Mouse (Mus musculus) stomach, postnatal 0 days (tissue): ENCODE results near the gene Rfx3. TPM values are rescaled to one million over a fixed set of nuclear protein-coding genes. Genes with fewer than 3 reads are reported as not detected.

Experiments used
- ATAC-seq: fragments of 200-750 bp; cut with Nextera tagmentation; 2 replicates; pipeline ENCODE4 v1.8.0; 2017; ENCODE audit not compliant: low FRiP score, low TSS enrichment
- DNase-seq: peaks from one replicate; pipeline ENCODE4 v3.0.0-alpha.2; 2016; ENCODE audit warnings: low spot score
- H3K27ac ChIP-seq: fragments of 300-500 bp; sonication (generic); replicated peaks from 2 replicates; pipeline ENCODE4 v1.5.1; 2014; ENCODE audit warnings: mild to moderate bottlenecking, control low read depth
- H3K27me3 ChIP-seq: fragments of 300-500 bp; sonication (generic); 2 replicates; pipeline ENCODE4 v1.6.1; 2014; ENCODE audit warnings: low read length; ENCODE audit not compliant: control insufficient read depth, insufficient read depth
- H3K36me3 ChIP-seq: fragments of 300-500 bp; sonication (generic); 2 replicates; pipeline ENCODE4 v1.6.1; 2014; ENCODE audit warnings: low read length, mixed read lengths; ENCODE audit not compliant: control insufficient read depth, insufficient read depth
- H3K4me1 ChIP-seq: fragments of 300-500 bp; sonication (generic); replicated peaks from 2 replicates; pipeline ENCODE4 v1.6.1; 2014; ENCODE audit warnings: antibody characterized with exemption; ENCODE audit not compliant: control insufficient read depth, insufficient read depth
- H3K4me2 ChIP-seq: fragments of 300-500 bp; sonication (generic); replicated peaks from 2 replicates; pipeline ENCODE4 v1.6.1; 2014; ENCODE audit warnings: low read depth, mild to moderate bottlenecking, control low read depth, moderate library complexity
- H3K4me3 ChIP-seq: fragments of 300-500 bp; sonication (generic); 2 replicates; pipeline ENCODE4 v1.5.1; 2014; ENCODE audit warnings: low read depth, low read length, control low read depth
- H3K9ac ChIP-seq: fragments of 300-500 bp; sonication (generic); 2 replicates; pipeline ENCODE4 v1.6.1; 2014; ENCODE audit warnings: mild to moderate bottlenecking, low read length, control low read depth, mixed read lengths
- H3K9me3 ChIP-seq: fragments of 300-500 bp; sonication (generic); 2 replicates; pipeline ENCODE4 v1.6.1; 2016; ENCODE audit warnings: low read length; ENCODE audit not compliant: control insufficient read depth
- CTCF ChIP-seq: IDR thresholded peaks from 2 replicates; pipeline ENCODE4 v1.5.1; 2016; ENCODE audit warnings: antibody characterized with exemption, low read depth, mild to moderate bottlenecking, moderate library complexity
- EP300 ChIP-seq: optimal IDR thresholded peaks from 2 replicates; pipeline ENCODE3; 2016; ENCODE audit warnings: antibody characterized with exemption
- WGBS: fragments of 180-500 bp; shearing (Covaris S2); extraction: QIAGEN DNeasy Blood & Tissue Kit; methylation state at CpG from one replicate; pipeline ENCODE4 v1.1.7; 2014; 5-methylcytosine and 5-hydroxymethylcytosine counted together
- polyA plus RNA-seq: library from polyadenylated mRNA; unstranded; fragments of >200 nt; fragmentation: Nextera tagmentation; extraction: Ambion mirVana; gene quantifications from 2 replicates; pipeline ENCODE4 v1.2.1, GENCODE M21; 2015

Gene Rfx3
- polyA plus RNA-seq, 1 experiment from 2014 or later: 2.0 TPM

GRCm38 (mm10) chr19:27759347-27759746, 251.6 kb downstream of the Rfx3 start:
- 69% methylated on average over 8 of the region's 8 CpGs for WGBS
- no peak for ATAC-seq
- no peak for DNase-seq
- TF ChIP-seq CTCF (no peak), EP300 (no peak)
- no peak overlapping the region for H3K4me2 ChIP-seq
- no peaks in the 10 kb centered on the region for H3K9me3 ChIP-seq
- H3K27me3 ChIP-seq: no peaks in the 10 kb centered on the region
- H3K9ac ChIP-seq: no peak overlapping the region
- no peak overlapping the region for H3K4me3 ChIP-seq
- H3K36me3 ChIP-seq: no peaks in the 10 kb centered on the region
- no peak overlapping the region for H3K27ac ChIP-seq
- no peaks in the 10 kb centered on the region for H3K4me1 ChIP-seq

GRCm38 (mm10) chr19:27747301-27747700, 263.7 kb downstream of the Rfx3 start:
- Histone ChIP-seq H3K36me3 (no peaks in the 10 kb centered on the region), H3K4me2 (no peak overlapping the region), H3K9me3 (no peaks in the 10 kb centered on the region), H3K27ac (no peak overlapping the region), H3K4me1 (no peaks in the 10 kb centered on the region), H3K9ac (no peak overlapping the region), H3K27me3 (no peaks in the 10 kb centered on the region), H3K4me3 (no peak overlapping the region)
- DNase-seq (no peak), ATAC-seq (no peak)
- 81% methylated on average over 1 of the region's 1 CpGs for WGBS
- TF ChIP-seq EP300 (no peak), CTCF (no peak)

- Histone ChIP-seq H3K36me3 (no peaks in the 10 kb centered on the region), H3K4me3 (no peak overlapping the region), H3K4me2 (no peak overlapping the region), H3K9ac (no peak overlapping the region), H3K4me1 (no peaks in the 10 kb centered on the region), H3K9me3 (no peaks in the 10 kb centered on the region), H3K27ac (no peak overlapping the region), H3K27me3 (no peaks in the 10 kb centered on the region)
- no peak for ATAC-seq
- 65% methylated on average over 8 of the region's 8 CpGs for WGBS
- no peak for TF ChIP-seq CTCF
- TF ChIP-seq EP300: no peak
- no peak for DNase-seq
Measured at GRCm38 (mm10) chr19:27738908-27739307, 272.1 kb downstream of the Rfx3 start.

- H3K27ac ChIP-seq: no peak overlapping the region
- H3K4me1 ChIP-seq: no peaks in the 10 kb centered on the region
- ATAC-seq: no peak
- no peak for DNase-seq
- 36% methylated on average over 2 of the region's 2 CpGs for WGBS
- H3K9ac ChIP-seq: no peak overlapping the region
- no peak for TF ChIP-seq EP300
- TF ChIP-seq CTCF: no peak
- no peaks in the 10 kb centered on the region for H3K27me3 ChIP-seq
- no peak overlapping the region for H3K4me2 ChIP-seq
- H3K36me3 ChIP-seq: no peaks in the 10 kb centered on the region
- no peak overlapping the region for H3K4me3 ChIP-seq
- H3K9me3 ChIP-seq: no peaks in the 10 kb centered on the region
Measured at GRCm38 (mm10) chr19:27736571-27736970, 274.4 kb downstream of the Rfx3 start.

- no peak for TF ChIP-seq CTCF
- H3K36me3 ChIP-seq: no peaks in the 10 kb centered on the region
- H3K4me2 ChIP-seq: no peak overlapping the region
- DNase-seq: no peak
- H3K4me1 ChIP-seq: no peaks in the 10 kb centered on the region
- no peak overlapping the region for H3K9ac ChIP-seq
- H3K27ac ChIP-seq: no peak overlapping the region
- no peaks in the 10 kb centered on the region for H3K9me3 ChIP-seq
- no peak overlapping the region for H3K4me3 ChIP-seq
- no peaks in the 10 kb centered on the region for H3K27me3 ChIP-seq
- no peak for ATAC-seq
- WGBS: 65% methylated on average over 11 of the region's 11 CpGs
Measured at GRCm38 (mm10) chr19:27718931-27719330, 292.0 kb downstream of the Rfx3 start.

GRCm38 (mm10) chr19:27716274-27716673, 294.7 kb downstream of the Rfx3 start:
- no peak for DNase-seq
- ATAC-seq: no peak
- H3K4me3 ChIP-seq: no peak overlapping the region
- H3K4me1 ChIP-seq: no peaks in the 10 kb centered on the region
- H3K9ac ChIP-seq: no peak overlapping the region
- H3K36me3 ChIP-seq: no peaks in the 10 kb centered on the region
- no peak for TF ChIP-seq EP300
- TF ChIP-seq CTCF: no peak
- no peaks in the 10 kb centered on the region for H3K27me3 ChIP-seq
- no peak overlapping the region for H3K4me2 ChIP-seq
- H3K27ac ChIP-seq: no peak overlapping the region
- no peaks in the 10 kb centered on the region for H3K9me3 ChIP-seq
